In the genomic region with DNA sequence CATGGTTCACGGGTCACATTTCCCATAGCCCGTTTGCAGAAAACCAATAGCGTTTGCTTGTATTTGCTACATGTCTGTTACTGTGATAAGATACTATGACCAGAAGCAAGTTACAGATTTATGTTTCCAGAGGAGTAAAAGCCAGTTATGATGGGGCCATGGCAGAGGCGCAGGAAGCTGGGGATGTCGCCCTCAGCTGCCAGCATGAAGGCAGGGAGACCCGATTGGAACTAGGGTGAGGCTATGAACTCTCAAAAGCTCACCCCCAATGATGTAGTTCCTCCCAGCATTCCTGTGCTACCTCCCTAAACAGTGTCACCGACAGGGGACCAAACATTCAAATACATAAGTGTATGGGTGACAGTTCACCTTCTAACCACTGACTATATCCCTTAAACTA, we compare ENCODE assay signal across 24 mouse cellular contexts.
"Had no signal": no experiment of that assay in that cellular context is flagged by ENCODE, and none has a peak within 500 bp of the region (broad histone marks: within the 10 kb centered on the region; RNA-seq: fewer than 3 reads in every experiment).

No protein-coding gene starts in this region.

- H3K4me3 ChIP-seq: heart, embryonic 13.5 days; heart, embryonic 15.5 days; hindbrain, embryonic 13.5 days; hindbrain, embryonic 15.5 days; kidney, embryonic 15.5 days; limb, embryonic 13.5 days; limb, embryonic 15.5 days; liver, embryonic 13.5 days had no signal

- H3K9me3 ChIP-seq: heart, embryonic 13.5 days; heart, embryonic 15.5 days; hindbrain, embryonic 13.5 days; hindbrain, embryonic 15.5 days; kidney, embryonic 15.5 days; limb, embryonic 13.5 days; limb, embryonic 15.5 days; liver, embryonic 13.5 days had no signal

- ATAC-seq: forebrain, postnatal 0 days; hindbrain, postnatal 0 days; intestine, embryonic 16.5 days had no signal

- H3K36me3 ChIP-seq: hindbrain, embryonic 13.5 days; hindbrain, embryonic 15.5 days; kidney, embryonic 15.5 days; limb, embryonic 13.5 days; limb, embryonic 15.5 days; liver, embryonic 13.5 days had no signal

- H3K27me3 ChIP-seq: heart, embryonic 13.5 days; heart, embryonic 15.5 days; hindbrain, embryonic 13.5 days; hindbrain, embryonic 15.5 days; kidney, embryonic 15.5 days; limb, embryonic 13.5 days; limb, embryonic 15.5 days; liver, embryonic 13.5 days had no signal

- H3K27ac ChIP-seq: heart, embryonic 13.5 days; heart, embryonic 15.5 days; hindbrain, embryonic 13.5 days; hindbrain, embryonic 15.5 days; hindbrain, postnatal 0 days; kidney, embryonic 15.5 days; kidney, postnatal 0 days; limb, embryonic 13.5 days; limb, embryonic 15.5 days; liver, embryonic 13.5 days had no signal

- DNase-seq: forebrain, postnatal 0 days; gastrocnemius, postnatal 14 days; gastrocnemius, postnatal 36 days; heart, adult 18-20 months; kidney, adult 11 months; kidney, adult 2 months; kidney, adult 9 months; kidney, postnatal 14 days; kidney, postnatal 36 days; layer of hippocampus, postnatal 36 days; left cerebral cortex, postnatal 4 days; liver, embryonic 13.5 days had no signal

- H3K4me1 ChIP-seq: hindbrain, embryonic 13.5 days; hindbrain, embryonic 15.5 days; kidney, embryonic 15.5 days; limb, embryonic 13.5 days; limb, embryonic 15.5 days; liver, embryonic 13.5 days had no signal

- H3K4me2 ChIP-seq: heart, embryonic 11.5 days; heart, embryonic 13.5 days; heart, embryonic 15.5 days; hindbrain, embryonic 13.5 days; hindbrain, embryonic 15.5 days; kidney, embryonic 15.5 days; limb, embryonic 13.5 days; limb, embryonic 15.5 days; liver, embryonic 11.5 days; liver, embryonic 13.5 days had no signal

- H3K9ac ChIP-seq: forebrain, postnatal 0 days; heart, embryonic 13.5 days; heart, embryonic 15.5 days; hindbrain, embryonic 13.5 days; hindbrain, embryonic 15.5 days; kidney, embryonic 15.5 days; limb, embryonic 13.5 days; limb, embryonic 15.5 days; liver, embryonic 13.5 days had no signal
